Comparison of ENCODE assay signal across 26 mouse cellular contexts in genomic region chr4:153950372-153950771, GRCm38 (mm10). TPM values are rescaled to one million over a fixed set of nuclear protein-coding genes. Genes with fewer than 3 reads are reported as not detected.
DNase-seq lines count a peak whose midpoint lies in the region; ATAC-seq and TF ChIP-seq lines count a peak whose summit lies in the region.
"Had no signal": no experiment of that assay in that cellular context is flagged by ENCODE, and none has a peak within 500 bp of the region (broad histone marks: within the 10 kb centered on the region; RNA-seq: fewer than 3 reads in every experiment).

No protein-coding gene starts in this region.

- peaks cover 2% of the 10 kb centered on the region; the same call in 1 of the 2 replicates for H3K27me3 ChIP-seq in hindbrain, embryonic 15.5 days
- H3K27me3 ChIP-seq in hindbrain, embryonic 16.5 days (replicated peaks; ENCODE audit: control insufficient read depth, insufficient read depth, low read length), result 0 out of 2 replicates have a peak, but pooled peaks cover 2% of the 10 kb centered on the region
- H3K27me3 ChIP-seq in stomach, postnatal 0 days (ENCODE audit: control insufficient read depth, insufficient read depth, low read length), result no peaks in the 10 kb centered on the region
- peaks cover 7% of the 10 kb centered on the region; the same call in 1 of the 2 replicates for H3K27me3 ChIP-seq in neural tube, embryonic 15.5 days (replicated peaks)
- H3K27me3 ChIP-seq: Patski had no signal

- DNase-seq in 3134 (ENCODE audit: extremely low read depth, insufficient read length, low spot score) (peak; percentile 43), A20 (ENCODE audit: low read depth, low spot score) (peak; percentile 16), NIH3T3 (ENCODE audit: low read depth) (peak; percentile 54)
- DNase-seq in adrenal gland, adult 2 months, result no peak
- no peak for DNase-seq in stomach, postnatal 0 days (ENCODE audit: low spot score)
- DNase-seq: adrenal gland, adult 8-10 months; adrenal gland, postnatal 25 days; B cell, adult 2 months; cerebellum, adult 18-20 months; cerebellum, adult 9-10 months; cerebellum, postnatal 14 days; gastrocnemius, adult 2 months; gastrocnemius, postnatal 14 days; heart, adult 11 months; kidney, adult 11 months had no signal

- no peak overlapping the region for H3K27ac ChIP-seq in hindbrain, embryonic 15.5 days (replicated peaks)
- no peak overlapping the region for H3K27ac ChIP-seq in hindbrain, embryonic 16.5 days (ENCODE audit: low read depth, low read length)
- no peak overlapping the region for H3K27ac ChIP-seq in stomach, postnatal 0 days (replicated peaks)
- no peak overlapping the region for H3K27ac ChIP-seq in neural tube, embryonic 15.5 days (replicated peaks)
- H3K27ac ChIP-seq: forebrain, embryonic 10.5 days; forebrain, embryonic 13.5 days; gastrocnemius, adult 2 months; hindbrain, embryonic 13.5 days; intestine, embryonic 15.5 days had no signal

- TF ChIP-seq CTCF in stomach, postnatal 0 days (IDR thresholded peaks at IDR 0.05; ENCODE audit: low read depth), result no peak

- H3K36me3 ChIP-seq in hindbrain, embryonic 15.5 days, result no peaks in the 10 kb centered on the region
- H3K36me3 ChIP-seq in hindbrain, embryonic 16.5 days (ENCODE audit: control insufficient read depth, insufficient read depth, low read length), result no peaks in the 10 kb centered on the region
- H3K36me3 ChIP-seq in stomach, postnatal 0 days (ENCODE audit: control insufficient read depth, insufficient read depth, low read length), result no peaks in the 10 kb centered on the region
- H3K36me3 ChIP-seq in neural tube, embryonic 15.5 days, result no peaks in the 10 kb centered on the region
- H3K36me3 ChIP-seq: forebrain, embryonic 10.5 days; hindbrain, embryonic 13.5 days; intestine, embryonic 15.5 days had no signal

- H3K9ac ChIP-seq in hindbrain, embryonic 15.5 days, result no peak overlapping the region
- no peak overlapping the region for H3K9ac ChIP-seq in hindbrain, embryonic 16.5 days (ENCODE audit: low read depth, low read length)
- no peak overlapping the region for H3K9ac ChIP-seq in stomach, postnatal 0 days (ENCODE audit: low read length)
- H3K9ac ChIP-seq in neural tube, embryonic 15.5 days (replicated peaks), result no peak overlapping the region
- H3K9ac ChIP-seq: forebrain, embryonic 13.5 days; hindbrain, embryonic 13.5 days; intestine, embryonic 15.5 days had no signal

- TF ChIP-seq EP300 in stomach, postnatal 0 days (optimal IDR thresholded peaks at IDR 0.05), result no peak

- no peaks in the 10 kb centered on the region for H3K9me3 ChIP-seq in hindbrain, embryonic 15.5 days
- H3K9me3 ChIP-seq in hindbrain, embryonic 16.5 days (ENCODE audit: control insufficient read depth, low read length), result no peaks in the 10 kb centered on the region
- H3K9me3 ChIP-seq in stomach, postnatal 0 days (ENCODE audit: control insufficient read depth, low read length), result no peaks in the 10 kb centered on the region
- no peaks in the 10 kb centered on the region for H3K9me3 ChIP-seq in neural tube, embryonic 15.5 days (replicated peaks)
- H3K9me3 ChIP-seq: forebrain, embryonic 10.5 days; forebrain, embryonic 13.5 days; hindbrain, embryonic 13.5 days; intestine, embryonic 15.5 days had no signal

- H3K4me1 ChIP-seq in hindbrain, embryonic 15.5 days (replicated peaks), result 0 out of 2 replicates have a peak, but pooled peaks cover 7% of the 10 kb centered on the region
- H3K4me1 ChIP-seq in hindbrain, embryonic 16.5 days (ENCODE audit: control insufficient read depth, insufficient read depth, low read depth, low read length), result no peaks in the 10 kb centered on the region
- no peaks in the 10 kb centered on the region for H3K4me1 ChIP-seq in stomach, postnatal 0 days (replicated peaks; ENCODE audit: control insufficient read depth, insufficient read depth)
- no peaks in the 10 kb centered on the region for H3K4me1 ChIP-seq in neural tube, embryonic 15.5 days
- H3K4me1 ChIP-seq: intestine, embryonic 15.5 days had no signal

- H3K4me2 ChIP-seq in hindbrain, embryonic 15.5 days, result 0 out of 2 replicates have a peak overlapping the region, but pooled peaks have one; percentile 4
- no peak overlapping the region for H3K4me2 ChIP-seq in hindbrain, embryonic 16.5 days (ENCODE audit: low read length)
- H3K4me2 ChIP-seq in stomach, postnatal 0 days (replicated peaks; ENCODE audit: low read depth), result no peak overlapping the region
- no peak overlapping the region for H3K4me2 ChIP-seq in neural tube, embryonic 15.5 days
- H3K4me2 ChIP-seq: forebrain, embryonic 13.5 days; heart, embryonic 11.5 days; hindbrain, embryonic 13.5 days; intestine, embryonic 15.5 days had no signal

- ATAC-seq in hindbrain, embryonic 15.5 days (ENCODE audit: low FRiP score, low read depth), result no peak
- ATAC-seq in hindbrain, embryonic 16.5 days, result no peak
- ATAC-seq in stomach, postnatal 0 days (ENCODE audit: low FRiP score, low TSS enrichment), result no peak
- no peak for ATAC-seq in neural tube, embryonic 15.5 days (ENCODE audit: low FRiP score)
- ATAC-seq: CD4-positive, CD25-positive, alpha-beta regulatory T cell, adult 4 months; forebrain, embryonic 13.5 days; forebrain, embryonic 16.5 days; intestine, embryonic 15.5 days; Patski had no signal

- 86% methylated on average over 2 of the region's 2 CpGs for WGBS in hindbrain, embryonic 15.5 days
- 75% methylated on average over 2 of the region's 2 CpGs for WGBS in hindbrain, embryonic 16.5 days
- WGBS in stomach, postnatal 0 days, result 76% methylated on average over 2 of the region's 2 CpGs
- 78% methylated on average over 2 of the region's 2 CpGs for WGBS in neural tube, embryonic 15.5 days

- H3K4me3 ChIP-seq in hindbrain, embryonic 15.5 days, result no peak overlapping the region
- no peak overlapping the region for H3K4me3 ChIP-seq in hindbrain, embryonic 16.5 days (ENCODE audit: low read length)
- no peak overlapping the region for H3K4me3 ChIP-seq in stomach, postnatal 0 days (ENCODE audit: low read depth, low read length)
- no peak overlapping the region for H3K4me3 ChIP-seq in neural tube, embryonic 15.5 days (replicated peaks)
- H3K4me3 ChIP-seq: forebrain, embryonic 10.5 days; forebrain, embryonic 13.5 days; gastrocnemius, adult 2 months; hindbrain, embryonic 13.5 days; intestine, embryonic 15.5 days had no signal

RNA-seq across cellular contexts. Expression of gene A430005L14Rik, which starts 6.7 kb away (rescaled TPM):
- 51.7 and 54.6 TPM in 2 replicates for polyA plus RNA-seq in hindbrain, embryonic 15.5 days (2015; fragmentation: Nextera tagmentation; extraction: Ambion mirVana)
- polyA plus RNA-seq in hindbrain, embryonic 16.5 days (2015; fragmentation: Nextera tagmentation; extraction: Ambion mirVana), result 53.5 and 55.5 TPM in 2 replicates
- total RNA-seq in adrenal gland, adult 2 months (2021), result 10 to 100 TPM; 18.0 to 19.9 TPM
- 45.5 and 47.9 TPM in 2 replicates for polyA plus RNA-seq in adrenal gland, adult 2 months (2012; rRNA removed)
- 50.0 and 51.8 TPM in 2 replicates for polyA plus RNA-seq in stomach, postnatal 0 days (2015; fragmentation: Nextera tagmentation; extraction: Ambion mirVana)
- 52.8 and 56.6 TPM in 2 replicates for polyA plus RNA-seq in neural tube, embryonic 15.5 days (2015; fragmentation: Nextera tagmentation; extraction: Ambion mirVana)

RNA-seq across cellular contexts. Expression of gene Dffb, which starts 24.6 kb away (rescaled TPM):
- 8.3 and 10.2 TPM in 2 replicates for polyA plus RNA-seq in hindbrain, embryonic 15.5 days (2015; fragmentation: Nextera tagmentation; extraction: Ambion mirVana)
- 8.5 and 9.6 TPM in 2 replicates for polyA plus RNA-seq in hindbrain, embryonic 16.5 days (2015; fragmentation: Nextera tagmentation; extraction: Ambion mirVana)
- 1 to 10 TPM; 2.9 to 3.7 TPM for total RNA-seq in adrenal gland, adult 2 months (2021)
- polyA plus RNA-seq in adrenal gland, adult 2 months (2012; rRNA removed), result 12.7 and 13.5 TPM in 2 replicates
- 5.8 and 6.0 TPM in 2 replicates for polyA plus RNA-seq in stomach, postnatal 0 days (2015; fragmentation: Nextera tagmentation; extraction: Ambion mirVana)
- polyA plus RNA-seq in neural tube, embryonic 15.5 days (2015; fragmentation: Nextera tagmentation; extraction: Ambion mirVana), result 11.3 and 12.6 TPM in 2 replicates

RNA-seq across cellular contexts. Expression of gene Cep104, which starts 24.6 kb away (rescaled TPM):
- polyA plus RNA-seq in hindbrain, embryonic 15.5 days (2015; fragmentation: Nextera tagmentation; extraction: Ambion mirVana), result 19.8 and 20.3 TPM in 2 replicates
- 16.5 and 17.1 TPM in 2 replicates for polyA plus RNA-seq in hindbrain, embryonic 16.5 days (2015; fragmentation: Nextera tagmentation; extraction: Ambion mirVana)
- total RNA-seq in adrenal gland, adult 2 months (2021), result 10 to 100 TPM; 25.6 to 25.7 TPM
- polyA plus RNA-seq in adrenal gland, adult 2 months (2012; rRNA removed), result 18.4 and 22.4 TPM in 2 replicates
- polyA plus RNA-seq in stomach, postnatal 0 days (2015; fragmentation: Nextera tagmentation; extraction: Ambion mirVana), result 4.6 and 4.9 TPM in 2 replicates
- polyA plus RNA-seq in neural tube, embryonic 15.5 days (2015; fragmentation: Nextera tagmentation; extraction: Ambion mirVana), result 15.6 and 17.5 TPM in 2 replicates

Comparison
In these comparisons a context has a peak if more than half of its experiments do, and no peak if none do; other contexts are left out.
1. DNase-seq: peak in 3134 (single experiment), A20 (single experiment) and NIH3T3 (single experiment); none in adrenal gland, adult 2 months (single experiment) and stomach, postnatal 0 days (single experiment).